Comparison of ENCODE assay signal across 15 mouse cellular contexts in the genomic region with DNA sequence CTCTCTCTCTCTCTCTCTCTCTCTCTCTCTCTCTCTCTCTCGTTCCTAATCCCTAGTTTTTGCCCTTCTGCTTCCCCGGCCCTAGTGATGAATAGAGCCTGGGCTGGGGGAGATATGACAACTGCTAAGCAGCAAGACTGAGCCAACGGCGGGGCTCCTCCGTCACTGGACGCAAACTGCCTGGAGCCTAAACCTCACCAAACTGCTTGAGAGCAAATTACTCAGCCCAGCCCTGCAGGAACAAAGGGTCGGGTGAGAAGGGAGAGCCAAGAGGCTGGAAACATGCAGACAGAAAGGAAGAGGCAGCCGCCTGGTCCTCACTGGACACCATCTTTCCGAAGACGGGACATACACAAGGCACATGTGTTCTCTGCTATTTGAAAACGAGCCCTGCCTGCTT.
DNase-seq lines count a peak whose midpoint lies in the region; ATAC-seq and TF ChIP-seq lines count a peak whose summit lies in the region.
"Had no signal": no experiment of that assay in that cellular context is flagged by ENCODE, and none has a peak within 500 bp of the region (broad histone marks: within the 10 kb centered on the region; RNA-seq: fewer than 3 reads in every experiment).

No protein-coding gene starts in this region.

- no peak for TF ChIP-seq CTCF in heart, adult 2 months (IDR thresholded peaks at IDR 0.05)

- no peak for ATAC-seq in heart, embryonic 13.5 days (ENCODE audit: extremely low read depth, insufficient number of reproducible peaks, low FRiP score, low TSS enrichment)
- ATAC-seq in midbrain, embryonic 15.5 days (replicated peaks) = no peak
- no peak for ATAC-seq in embryonic facial prominence, embryonic 12.5 days (ENCODE audit: insufficient number of reproducible peaks, insufficient read depth, low FRiP score, low TSS enrichment)
- ATAC-seq: activated CD4-positive, CD25-positive, alpha-beta regulatory T cell, adult 4 months; CD4-positive, CD25-positive, alpha-beta regulatory T cell, adult 4 months; liver, postnatal 0 days had no signal

- no peaks in the 10 kb centered on the region for H3K9me3 ChIP-seq in heart, embryonic 13.5 days
- H3K9me3 ChIP-seq in midbrain, embryonic 10.5 days (replicated peaks) = no peaks in the 10 kb centered on the region
- no peaks in the 10 kb centered on the region for H3K9me3 ChIP-seq in midbrain, embryonic 15.5 days
- H3K9me3 ChIP-seq in embryonic facial prominence, embryonic 12.5 days = no peaks in the 10 kb centered on the region
- H3K9me3 ChIP-seq: embryonic facial prominence, embryonic 13.5 days had no signal

- no peak for TF ChIP-seq POLR2A in heart, adult 2 months (IDR thresholded peaks at IDR 0.05; ENCODE audit: insufficient read depth, low read depth, low read length)

- H3K9ac ChIP-seq in heart, embryonic 13.5 days = 0 out of 2 replicates have a peak overlapping the region, but pooled peaks have one; percentile 33
- no peak overlapping the region for H3K9ac ChIP-seq in heart, adult 2 months (ENCODE audit: low read depth, low read length)
- no peak overlapping the region for H3K9ac ChIP-seq in midbrain, embryonic 15.5 days
- H3K9ac ChIP-seq in embryonic facial prominence, embryonic 12.5 days = no peak overlapping the region
- H3K9ac ChIP-seq: embryonic facial prominence, embryonic 13.5 days; liver, postnatal 0 days had no signal

- no peak overlapping the region for H3K4me3 ChIP-seq in heart, embryonic 13.5 days
- no peak overlapping the region for H3K4me3 ChIP-seq in heart, adult 2 months
- no peak overlapping the region for H3K4me3 ChIP-seq in midbrain, embryonic 10.5 days
- H3K4me3 ChIP-seq in midbrain, embryonic 15.5 days = no peak overlapping the region
- no peak overlapping the region for H3K4me3 ChIP-seq in embryonic facial prominence, embryonic 12.5 days
- H3K4me3 ChIP-seq: embryonic facial prominence, embryonic 13.5 days had no signal

- intact Hi-C loops in heart, adult 2 months (cut with DNase I) = no loop called here

- WGBS in heart, embryonic 13.5 days = 51% methylated on average over 11 of the region's 11 CpGs
- 70% methylated on average over 11 of the region's 11 CpGs for WGBS in heart, adult 2 months
- WGBS in midbrain, embryonic 10.5 days = 71% methylated on average over 11 of the region's 11 CpGs
- WGBS in midbrain, embryonic 15.5 days = 58% methylated on average over 11 of the region's 11 CpGs
- WGBS in embryonic facial prominence, embryonic 12.5 days = 42% methylated on average over 11 of the region's 11 CpGs

- H3K27ac ChIP-seq in heart, embryonic 13.5 days (replicated peaks) = peak overlapping the region; percentile 75
- no peak overlapping the region for H3K27ac ChIP-seq in heart, adult 2 months
- peak overlapping the region; percentile 38; the same call in 1 of the 2 replicates for H3K27ac ChIP-seq in midbrain, embryonic 10.5 days (replicated peaks)
- no peak overlapping the region for H3K27ac ChIP-seq in midbrain, embryonic 15.5 days
- peak overlapping the region; percentile 38; the same call in 1 of the 2 replicates for H3K27ac ChIP-seq in embryonic facial prominence, embryonic 12.5 days
- H3K27ac ChIP-seq: embryonic facial prominence, embryonic 13.5 days had no signal

- TF ChIP-seq EP300 in heart, adult 2 months (IDR thresholded peaks at IDR 0.05; ENCODE audit: insufficient read depth, low read depth, low read length) = no peak

- H3K27me3 ChIP-seq in heart, embryonic 13.5 days (replicated peaks) = no peaks in the 10 kb centered on the region
- no peaks in the 10 kb centered on the region for H3K27me3 ChIP-seq in heart, adult 2 months (ENCODE audit: control insufficient read depth, insufficient read depth, low read length)
- H3K27me3 ChIP-seq in midbrain, embryonic 10.5 days (ENCODE audit: low read depth, poor library complexity, severe bottlenecking) = no peaks in the 10 kb centered on the region
- no peaks in the 10 kb centered on the region for H3K27me3 ChIP-seq in midbrain, embryonic 15.5 days (replicated peaks)
- no peaks in the 10 kb centered on the region for H3K27me3 ChIP-seq in embryonic facial prominence, embryonic 12.5 days
- H3K27me3 ChIP-seq: embryonic facial prominence, embryonic 13.5 days had no signal

- 0 out of 2 replicates have a peak, but pooled peaks cover 1% of the 10 kb centered on the region for H3K79me2 ChIP-seq in heart, adult 2 months (replicated peaks; ENCODE audit: control insufficient read depth, insufficient read depth, low read length)

- no peak for DNase-seq in heart, adult 2 months
- DNase-seq in midbrain, embryonic 10.5 days (ENCODE audit: low spot score) = no peak
- no peak for DNase-seq in spleen, postnatal 10 days (ENCODE audit: low spot score in 2 of 2)
- DNase-seq in right cerebral cortex, postnatal 14 days = no peak
- DNase-seq: adrenal gland, postnatal 25 days; cerebellum, adult 9-11 months; kidney, adult 2 months; liver, postnatal 0 days; thymus, postnatal 14 days had no signal

- no peak overlapping the region for H3K4me2 ChIP-seq in heart, embryonic 13.5 days
- no peak overlapping the region for H3K4me2 ChIP-seq in midbrain, embryonic 15.5 days
- H3K4me2 ChIP-seq in embryonic facial prominence, embryonic 12.5 days (replicated peaks) = no peak overlapping the region
- H3K4me2 ChIP-seq: embryonic facial prominence, embryonic 13.5 days had no signal

- peaks cover 62% of the 10 kb centered on the region for H3K36me3 ChIP-seq in heart, embryonic 13.5 days
- H3K36me3 ChIP-seq in heart, adult 2 months (ENCODE audit: control insufficient read depth, insufficient read depth, low read length) = no peaks in the 10 kb centered on the region
- H3K36me3 ChIP-seq in midbrain, embryonic 10.5 days = no peaks in the 10 kb centered on the region
- H3K36me3 ChIP-seq in midbrain, embryonic 15.5 days (replicated peaks) = no peaks in the 10 kb centered on the region
- H3K36me3 ChIP-seq in embryonic facial prominence, embryonic 12.5 days = peaks cover 28% of the 10 kb centered on the region

- H3K4me1 ChIP-seq in heart, embryonic 13.5 days = peaks cover 82% of the 10 kb centered on the region
- H3K4me1 ChIP-seq in heart, adult 2 months (ENCODE audit: control insufficient read depth, insufficient read depth, low read length) = peaks cover 2% of the 10 kb centered on the region
- H3K4me1 ChIP-seq in midbrain, embryonic 10.5 days = peaks cover 25% of the 10 kb centered on the region
- H3K4me1 ChIP-seq in midbrain, embryonic 15.5 days = peaks cover 5% of the 10 kb centered on the region; the same call in 1 of the 2 replicates
- H3K4me1 ChIP-seq in embryonic facial prominence, embryonic 12.5 days = peaks cover 27% of the 10 kb centered on the region

Comparison
In these comparisons a context has a peak if more than half of its experiments do, and no peak if none do; other contexts are left out.
1. H3K27ac ChIP-seq: peak in heart, embryonic 13.5 days (single experiment), midbrain, embryonic 10.5 days (single experiment) and embryonic facial prominence, embryonic 12.5 days (single experiment); none in heart, adult 2 months (single experiment) and midbrain, embryonic 15.5 days (single experiment).